Mouse (Mus musculus): ENCODE data around the gene Zfp988. TPM values are rescaled to one million over a fixed set of nuclear protein-coding genes. Genes with fewer than 3 reads are reported as not detected.
"Not testable (repeated sequence)": the region's sequence is repeated elsewhere in the genome, so short reads cannot be mapped to it uniquely, and the experiment has no call there.

Zfp988 gene
- total RNA-seq, 2 experiments from 2014 or later = not detected

DNA sequence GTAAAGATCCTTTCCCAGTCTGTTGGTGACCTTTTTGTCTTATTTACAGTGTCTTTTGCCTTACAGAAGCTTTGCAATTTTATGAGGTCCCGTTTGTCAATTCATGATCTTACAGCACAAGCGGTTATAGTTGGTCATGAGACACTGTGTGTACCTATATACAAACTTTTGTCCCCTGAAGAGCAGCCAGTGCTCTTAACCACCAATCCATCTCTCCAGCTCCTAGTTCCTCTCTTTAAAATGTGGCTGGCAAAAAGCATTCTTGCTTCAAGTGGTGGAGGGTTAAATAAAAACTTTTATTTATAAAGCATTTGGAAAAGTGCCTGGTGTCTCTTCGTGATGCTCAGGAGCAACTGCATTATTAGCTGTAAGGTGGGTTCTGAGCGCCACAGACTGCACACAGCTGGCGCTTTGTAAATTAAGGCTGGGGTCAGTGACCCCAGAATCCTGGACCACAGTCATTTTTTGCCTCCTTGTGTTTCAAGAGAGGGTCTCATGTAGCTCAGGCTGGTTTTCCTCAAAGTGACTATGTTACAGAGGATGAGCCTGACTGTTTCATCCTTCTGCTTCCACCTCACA is 32.6 kb downstream of the Zfp988 start:
- Histone ChIP-seq H3K4me3 (no peak overlapping the region), H3K27ac (no peak overlapping the region)
- no peak for DNase-seq (ENCODE audit: low spot score in 2 of 2)
- TF ChIP-seq CTCF (conservative IDR thresholded peaks at IDR 0.05) = no peak

DNA sequence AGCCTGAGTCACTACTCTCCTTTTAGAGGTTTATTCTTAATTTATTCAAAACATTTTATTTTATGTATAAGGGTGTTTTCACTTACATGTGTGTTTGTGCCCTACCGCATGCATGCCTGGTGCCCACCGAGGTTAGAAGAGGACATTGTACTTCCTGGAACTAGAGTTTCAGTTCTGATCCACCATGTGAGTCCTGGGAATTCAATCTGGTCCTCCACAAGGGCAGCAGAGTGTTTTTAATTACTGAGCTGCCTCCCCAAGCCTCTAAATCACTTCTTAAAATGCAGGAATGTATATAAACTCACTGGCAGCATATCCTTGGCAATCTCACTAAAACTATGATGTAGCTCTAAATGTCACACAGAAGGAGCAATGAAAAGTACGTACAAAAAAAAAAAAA is 33.2 kb downstream of the Zfp988 start:
- not testable (repeated sequence) for H3K4me3 ChIP-seq; H3K27ac ChIP-seq; DNase-seq (ENCODE audit: low spot score in 2 of 2)

DNA sequence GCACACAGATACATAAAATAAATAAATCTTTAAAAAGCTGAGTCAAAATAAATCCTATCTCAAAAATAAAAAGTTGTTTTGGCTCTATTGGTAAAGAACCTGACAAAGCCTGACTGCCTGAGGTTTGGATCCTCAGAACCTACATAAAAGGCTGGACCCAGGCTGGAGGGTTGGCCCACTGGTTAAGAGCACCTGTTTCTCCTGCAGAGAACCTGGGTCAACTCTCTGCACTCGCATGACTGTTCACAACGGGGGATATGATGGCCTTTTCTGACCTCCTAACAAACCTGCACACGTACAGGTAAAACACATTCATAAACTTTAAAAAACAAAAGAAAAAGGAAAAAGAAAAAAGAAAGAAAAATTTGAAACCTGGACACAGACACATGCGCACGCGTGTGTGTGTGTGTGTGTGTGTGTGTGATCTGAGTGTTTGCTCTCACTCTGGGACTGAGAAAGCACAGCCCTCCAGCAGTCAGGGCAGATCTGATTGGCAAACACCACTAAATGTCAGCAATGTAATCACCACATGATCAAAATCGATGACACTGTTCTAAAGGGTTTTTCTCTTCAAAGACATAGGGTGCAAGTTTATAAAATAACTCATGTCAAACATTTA is 34.2 kb downstream of the Zfp988 start:
- H3K27ac ChIP-seq; DNase-seq (ENCODE audit: low spot score in 2 of 2); H3K4me3 ChIP-seq: not testable (repeated sequence)

DNA sequence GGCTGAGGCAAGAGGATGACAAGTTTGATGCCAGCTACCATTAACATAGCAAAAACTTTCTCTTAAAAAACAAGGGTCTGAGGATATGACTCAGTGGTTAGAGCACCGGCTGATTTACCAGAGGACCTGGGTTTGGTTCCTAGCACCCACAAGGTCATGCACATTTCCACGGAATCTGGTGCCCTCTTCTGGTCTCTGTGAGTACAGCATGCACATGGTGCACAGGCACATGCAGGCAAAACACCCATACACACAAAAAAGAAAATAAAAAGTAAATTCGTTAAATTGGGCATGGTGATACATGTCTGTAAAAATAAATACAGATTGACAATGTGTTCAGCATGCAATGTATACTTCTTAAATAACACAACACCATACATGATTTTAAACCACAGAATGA is 34.8 kb downstream of the Zfp988 start:
- not testable (repeated sequence) for DNase-seq (ENCODE audit: low spot score in 2 of 2); H3K27ac ChIP-seq; H3K4me3 ChIP-seq

DNA sequence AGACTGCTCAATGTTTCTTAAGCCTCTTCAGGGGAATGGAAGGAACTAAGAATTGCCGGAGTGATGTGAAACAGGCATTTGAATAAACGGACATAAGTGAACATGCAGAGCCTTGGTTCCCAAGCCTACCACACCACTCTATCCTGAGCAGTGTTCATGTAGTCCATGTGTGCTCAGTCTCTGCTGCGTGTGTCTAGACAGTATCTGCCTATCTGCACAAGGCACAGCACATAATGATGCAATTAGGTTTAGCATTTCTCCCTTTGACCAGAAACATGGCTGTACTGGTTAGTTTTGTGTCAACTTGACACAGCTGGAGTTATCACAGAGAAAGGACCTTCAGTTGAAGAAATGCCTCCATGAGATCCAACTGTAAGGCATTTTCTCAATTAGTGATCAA is 35.4 kb downstream of the Zfp988 start:
- not testable (repeated sequence) for DNase-seq (ENCODE audit: low spot score in 2 of 2); H3K4me3 ChIP-seq; H3K27ac ChIP-seq

DNA sequence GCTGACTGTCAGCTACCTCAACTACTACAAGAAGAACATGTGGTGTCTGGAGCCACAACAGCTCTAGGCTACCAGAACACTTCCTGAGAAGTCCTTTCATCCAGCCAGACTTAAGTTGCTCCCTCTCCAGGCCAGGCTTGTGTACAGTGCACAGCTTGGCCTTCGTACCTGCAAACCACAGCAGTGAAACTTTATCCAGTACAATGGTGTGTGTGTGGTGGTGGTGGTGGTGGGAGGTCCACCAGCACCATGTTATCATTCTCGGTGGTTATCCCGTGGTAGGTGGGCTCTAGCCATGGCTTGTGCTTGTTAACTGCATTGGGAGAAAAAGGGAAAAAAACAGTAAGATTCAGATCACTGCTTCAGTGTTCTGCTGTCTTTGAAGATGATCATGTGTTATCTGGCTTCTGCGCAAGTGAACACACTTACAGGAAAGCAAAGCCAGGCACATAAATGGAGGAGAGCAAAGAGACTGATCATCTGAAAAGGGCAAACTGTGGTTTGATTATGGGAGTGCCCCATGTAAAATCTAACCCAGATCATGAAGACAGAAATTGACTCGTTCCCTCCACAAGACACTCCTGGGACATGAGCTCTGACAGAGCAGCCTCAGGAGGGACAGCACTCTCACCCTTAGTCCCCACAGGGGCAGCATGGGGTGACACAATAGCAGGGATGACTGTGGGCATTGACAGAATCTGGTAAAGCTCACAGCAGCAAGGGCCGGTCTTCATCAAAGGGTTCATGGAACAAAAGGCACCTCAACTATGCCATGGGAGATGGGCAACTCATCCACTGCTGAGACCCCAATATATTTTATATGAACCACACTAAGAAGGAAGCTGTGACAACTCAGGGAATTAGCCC is 37.8 kb downstream of the Zfp988 start:
- H3K27ac ChIP-seq; DNase-seq (ENCODE audit: low spot score in 2 of 2); H3K4me3 ChIP-seq: not testable (repeated sequence)

DNA sequence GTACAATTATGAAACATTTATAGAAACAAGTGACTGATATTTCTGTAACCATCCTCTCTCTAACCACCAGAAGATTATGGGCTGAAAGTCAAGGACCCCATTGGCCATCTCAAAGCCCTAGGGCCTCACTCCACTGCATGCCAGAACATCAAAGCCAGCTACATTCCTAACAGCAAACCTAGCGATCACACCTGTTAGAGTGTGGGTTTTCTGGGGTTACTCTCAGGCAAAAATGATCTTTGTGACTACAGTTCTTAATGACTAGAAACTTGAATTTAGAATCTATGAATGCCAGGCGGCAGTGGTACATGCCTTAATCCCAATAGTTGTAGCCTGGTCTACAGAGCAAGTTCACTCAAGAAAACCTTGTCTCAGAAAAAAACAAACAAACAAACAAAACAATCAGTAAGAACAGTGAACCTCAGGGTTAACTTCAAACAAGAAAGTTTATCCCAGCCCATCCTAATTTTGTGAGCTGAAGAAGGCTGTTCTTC is 39.6 kb downstream of the Zfp988 start:
- H3K4me3 ChIP-seq; H3K27ac ChIP-seq; DNase-seq (ENCODE audit: low spot score in 2 of 2): not testable (repeated sequence)

DNA sequence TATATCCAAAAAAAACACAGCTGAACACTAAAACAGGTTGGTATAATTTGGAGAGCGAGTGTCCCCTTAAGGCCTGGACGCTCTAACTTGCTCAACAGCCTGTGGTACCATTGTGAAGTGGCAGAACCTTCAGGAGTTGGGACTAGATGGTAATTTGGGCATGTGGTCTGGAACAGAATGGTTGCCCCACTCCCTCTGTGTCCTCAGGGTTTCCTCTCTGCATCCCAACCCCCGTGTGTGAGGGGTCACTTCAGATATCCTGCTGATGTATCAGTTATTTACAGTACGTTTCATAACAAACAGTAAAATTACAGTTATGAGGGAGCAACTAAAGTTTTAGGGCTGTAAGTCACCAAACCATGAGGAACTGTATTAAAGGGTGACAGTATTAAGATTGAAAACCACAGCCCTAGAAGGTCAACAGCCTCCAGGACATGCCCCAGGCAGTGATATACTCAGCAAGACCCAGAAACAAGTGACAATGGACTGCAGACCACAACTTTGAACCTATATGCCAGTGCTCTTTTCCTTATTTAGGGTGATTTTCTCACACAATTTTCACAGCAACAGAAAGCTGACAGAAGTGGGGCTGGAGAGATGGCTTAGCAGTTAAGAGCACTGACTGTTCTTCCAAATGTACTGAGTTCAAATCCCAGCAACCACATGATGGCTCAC is 41.0 kb downstream of the Zfp988 start:
- DNase-seq (ENCODE audit: low spot score in 2 of 2); H3K27ac ChIP-seq; H3K4me3 ChIP-seq: not testable (repeated sequence)

DNA sequence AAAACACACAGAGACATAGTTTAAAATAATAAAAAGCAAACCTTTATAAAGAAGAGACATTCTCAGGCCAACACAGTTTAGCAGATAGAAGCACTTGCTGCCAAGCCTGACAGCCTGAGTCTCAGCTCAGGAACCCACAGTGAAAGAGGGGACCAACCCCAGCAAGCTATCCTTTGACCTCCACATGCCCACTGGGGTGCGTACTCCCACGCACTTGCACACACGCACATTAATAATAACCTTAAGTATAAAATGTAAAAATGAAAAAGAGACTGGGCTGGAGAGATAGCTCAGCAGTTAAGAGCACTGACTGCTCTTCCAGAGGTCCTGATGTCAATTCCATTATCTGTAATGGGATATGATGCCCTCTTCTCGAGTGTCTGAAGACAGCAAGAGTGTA is 41.8 kb downstream of the Zfp988 start:
- H3K4me3 ChIP-seq; H3K27ac ChIP-seq; DNase-seq (ENCODE audit: low spot score in 2 of 2): not testable (repeated sequence)

DNA sequence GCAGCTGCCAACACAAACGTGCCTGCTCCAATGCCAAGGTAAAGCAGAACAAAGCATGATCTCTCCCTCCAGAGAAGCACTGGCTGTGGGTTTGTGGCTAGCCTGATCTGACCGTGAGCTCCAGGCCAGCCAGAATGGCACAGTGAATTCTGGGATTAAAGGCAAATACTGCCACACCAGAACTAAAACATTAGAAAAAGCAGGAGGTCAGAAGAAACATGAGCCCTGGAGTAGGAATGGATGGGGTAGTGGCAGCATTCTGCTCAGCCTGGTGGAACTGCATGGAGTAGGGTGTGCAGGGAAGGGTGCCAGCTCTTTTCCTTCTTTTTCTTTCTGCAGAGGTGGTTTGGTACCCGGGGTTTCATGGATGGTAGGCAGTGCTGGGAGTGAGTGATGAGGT is 42.4 kb downstream of the Zfp988 start:
- not testable (repeated sequence) for H3K4me3 ChIP-seq; DNase-seq (ENCODE audit: low spot score in 2 of 2); H3K27ac ChIP-seq

DNA sequence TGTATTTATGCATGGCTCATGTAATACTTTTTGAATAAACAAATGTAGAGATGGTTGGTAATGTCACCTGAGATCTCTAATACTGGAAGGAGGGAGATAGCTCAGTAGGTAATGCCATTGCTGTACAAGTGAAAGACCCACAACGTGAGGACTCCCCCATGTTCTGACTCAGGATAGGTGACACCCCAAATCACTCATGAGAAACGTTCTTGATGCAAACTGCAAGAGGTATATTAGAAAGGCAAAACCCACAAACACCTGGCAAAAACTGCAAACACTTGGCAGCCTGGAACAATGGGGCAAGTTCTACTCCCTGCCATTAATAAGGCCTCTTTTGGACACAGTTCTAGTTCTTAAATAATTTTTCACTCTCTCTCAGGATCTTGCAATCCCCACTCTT is 42.9 kb downstream of the Zfp988 start:
- DNase-seq (ENCODE audit: low spot score in 2 of 2) = not testable (repeated sequence)

DNA sequence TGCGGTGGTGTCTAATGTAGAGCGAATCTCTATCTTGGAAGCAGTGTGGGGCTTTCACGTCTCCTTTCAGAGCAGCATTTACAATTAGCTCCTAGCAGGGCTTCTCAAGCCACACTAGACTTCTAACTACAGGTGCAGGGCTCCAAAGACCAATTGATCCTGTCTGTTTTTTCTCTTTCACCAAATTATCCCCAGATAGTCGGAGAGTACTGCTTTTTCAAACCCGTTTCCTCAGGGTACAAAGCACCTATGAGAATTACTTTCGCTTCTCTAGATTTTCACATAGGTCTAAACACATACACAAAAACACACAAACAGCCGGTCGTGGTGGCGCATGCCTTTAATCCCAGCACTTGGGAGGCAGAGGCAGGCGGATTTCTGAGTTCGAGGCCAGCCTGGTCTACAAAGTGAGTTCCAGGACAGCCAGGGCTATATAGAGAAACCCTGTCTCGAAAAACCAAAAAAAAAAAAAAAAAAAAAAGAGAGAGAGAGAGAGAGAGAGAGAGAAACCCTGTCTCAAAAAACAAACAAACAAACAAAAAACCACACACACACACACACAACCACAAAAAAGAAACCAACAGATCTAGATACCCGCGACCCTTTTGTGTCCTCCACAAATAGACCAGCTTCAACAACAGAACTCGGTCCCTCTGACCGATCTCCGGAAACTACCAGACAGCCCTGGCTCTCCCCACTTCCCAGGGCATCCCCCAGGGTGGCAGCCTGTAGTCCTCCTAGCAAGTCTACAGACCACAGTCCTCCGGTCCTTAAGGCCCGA is 43.6 kb downstream of the Zfp988 start:
- not testable (repeated sequence) for H3K4me3 ChIP-seq; DNase-seq (ENCODE audit: low spot score in 2 of 2); H3K27ac ChIP-seq

More for the DNA sequence above, 42.9 kb downstream of the Zfp988 start:
- not testable (repeated sequence) for H3K4me3 ChIP-seq, H3K27ac ChIP-seq

DNA sequence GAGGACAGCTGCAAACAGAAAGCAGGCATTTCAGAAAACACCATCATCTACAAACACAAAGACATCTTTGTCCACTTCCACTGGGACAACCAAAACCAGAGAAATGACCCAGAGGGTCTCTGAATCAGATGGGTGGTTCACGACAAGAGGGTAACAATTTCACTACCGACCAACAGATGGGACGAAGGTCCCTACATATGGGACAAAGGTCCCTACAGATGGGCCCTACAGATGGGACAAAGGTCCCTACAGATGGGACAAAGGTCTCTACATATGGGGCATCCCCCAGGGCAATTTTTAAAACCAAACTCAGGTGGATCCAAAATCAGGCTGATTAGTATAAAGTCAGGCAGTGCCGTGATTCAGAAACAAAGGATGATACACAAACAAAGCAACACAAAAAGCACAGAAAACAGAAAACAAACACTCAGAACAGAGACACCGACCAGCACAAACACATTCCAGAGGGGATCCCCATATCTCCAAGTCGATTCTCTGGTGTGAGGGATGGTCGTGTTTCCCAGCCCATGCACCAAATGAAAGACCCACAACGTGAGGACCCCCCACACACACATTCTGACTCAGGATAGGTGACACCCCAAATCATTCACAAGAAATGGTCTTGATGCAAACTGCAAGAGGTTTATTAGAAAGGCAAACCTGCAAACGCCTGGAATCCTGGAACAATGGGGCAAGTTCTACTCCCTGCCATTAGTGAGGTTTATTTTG is 44.4 kb downstream of the Zfp988 start:
- DNase-seq (ENCODE audit: low spot score in 2 of 2); H3K27ac ChIP-seq; H3K4me3 ChIP-seq: not testable (repeated sequence)

DNA sequence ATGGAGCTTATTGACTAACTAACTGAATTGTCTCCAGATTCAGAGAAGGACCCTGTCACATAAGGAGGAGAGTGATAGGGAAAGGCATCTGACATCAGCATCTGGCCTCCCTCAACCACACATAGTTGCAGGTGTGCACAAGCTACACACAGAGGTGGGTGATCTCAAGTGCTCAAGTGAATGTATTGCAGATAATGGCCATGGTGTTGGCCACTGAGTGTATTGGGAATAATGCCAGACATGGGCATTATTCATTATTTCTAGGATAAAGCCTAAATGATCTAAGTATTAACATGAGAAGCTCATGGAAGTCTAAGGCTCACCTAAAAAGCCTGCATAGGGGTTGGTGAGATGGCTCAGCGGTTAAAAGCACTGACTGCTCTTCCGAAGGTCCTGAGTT is 45.1 kb downstream of the Zfp988 start:
- H3K27ac ChIP-seq; DNase-seq (ENCODE audit: low spot score in 2 of 2); H3K4me3 ChIP-seq: not testable (repeated sequence)

DNA sequence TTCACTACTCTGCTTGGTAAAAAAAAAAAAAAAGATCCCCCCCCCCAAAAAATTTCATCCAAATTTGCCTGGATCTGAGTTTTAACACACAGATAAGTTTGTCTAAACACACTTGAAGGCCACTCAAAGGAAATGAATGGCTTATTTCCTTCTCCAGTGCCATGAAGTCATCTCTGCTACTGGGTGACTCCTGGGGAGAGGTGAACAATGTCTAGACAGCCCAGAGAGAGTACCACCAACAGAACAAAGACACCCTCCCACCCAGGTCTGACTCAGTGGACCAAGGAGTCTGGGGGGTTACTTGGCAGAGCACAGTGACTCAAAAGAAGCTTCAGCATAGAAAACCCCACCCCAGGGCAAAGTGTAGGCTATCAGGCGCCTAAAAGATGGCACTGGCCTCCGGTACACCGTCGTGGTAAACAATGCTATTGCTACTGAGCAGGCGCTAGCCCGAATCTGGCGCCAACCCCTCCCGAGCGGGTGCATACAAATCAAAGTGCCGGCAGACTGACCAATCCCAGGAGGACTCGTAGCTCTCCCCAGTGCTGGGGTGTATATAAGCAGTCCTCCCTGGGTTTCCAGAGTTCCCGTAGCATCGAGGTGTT is 46.0 kb downstream of the Zfp988 start:
- not testable (repeated sequence) for DNase-seq (ENCODE audit: low spot score in 2 of 2); H3K27ac ChIP-seq; H3K4me3 ChIP-seq

DNA sequence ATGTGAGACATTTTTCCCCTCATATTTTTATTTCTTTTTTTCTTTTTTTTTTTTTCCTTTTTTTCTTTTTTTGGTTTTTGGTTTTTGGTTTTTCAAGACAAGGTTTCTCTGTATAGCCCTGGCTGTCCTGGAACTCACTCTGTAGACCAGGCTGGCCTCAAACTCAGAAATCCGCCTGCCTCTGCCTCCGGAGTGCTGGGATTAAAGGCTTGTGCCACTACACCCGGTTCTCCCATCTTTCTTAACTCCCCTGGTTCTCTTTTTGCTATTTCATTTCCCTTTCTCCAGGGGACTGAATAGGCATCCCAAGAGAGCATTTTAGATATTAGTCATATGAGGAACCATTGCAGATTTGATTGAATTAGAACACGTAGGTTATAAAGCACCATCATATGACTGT is 48.2 kb downstream of the Zfp988 start:
- not testable (repeated sequence) for H3K4me3 ChIP-seq; H3K27ac ChIP-seq; DNase-seq (ENCODE audit: low spot score in 2 of 2)

DNA sequence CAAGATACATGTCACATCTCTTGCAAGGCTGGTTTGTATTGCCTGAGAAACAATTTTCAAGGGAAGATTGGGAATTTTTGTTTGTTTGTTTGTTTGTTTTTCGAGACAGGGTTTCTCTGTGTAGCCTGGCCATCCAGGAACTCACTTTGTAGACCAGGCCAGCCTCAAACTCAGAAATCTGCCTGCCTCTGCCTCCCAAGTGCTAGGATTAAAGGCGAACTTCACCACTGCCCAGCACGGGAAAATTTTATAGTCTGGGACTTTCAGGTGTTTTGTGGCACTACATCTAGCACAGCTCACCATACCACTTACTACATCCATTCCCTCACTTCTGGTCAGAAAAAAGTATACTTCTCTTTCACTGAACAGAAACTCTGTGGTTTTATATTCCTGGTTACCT is 50.6 kb downstream of the Zfp988 start:
- H3K4me3 ChIP-seq; H3K27ac ChIP-seq; DNase-seq (ENCODE audit: low spot score in 2 of 2): not testable (repeated sequence)
